Comparison of ENCODE assay signal across 25 mouse cellular contexts in the genomic region with DNA sequence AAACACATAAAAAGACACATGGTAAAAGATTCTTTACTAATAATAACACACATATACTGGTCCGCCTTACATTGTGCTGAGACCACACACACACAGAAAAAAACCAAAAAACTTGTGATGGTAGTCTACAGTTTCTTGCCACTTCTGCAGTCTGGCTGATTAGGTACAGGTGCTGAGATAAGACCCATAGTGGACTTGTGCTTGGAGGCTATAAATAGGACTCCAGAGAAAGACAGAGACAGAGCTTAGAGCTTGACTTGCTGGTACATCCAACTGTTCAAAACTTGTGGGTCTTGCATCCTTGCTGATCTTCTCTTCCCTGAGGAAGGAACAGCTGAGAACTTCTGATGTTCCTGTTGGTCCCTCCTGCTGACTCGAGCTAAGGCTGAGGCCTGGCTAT. TPM values are rescaled to one million over a fixed set of nuclear protein-coding genes. Genes with fewer than 3 reads are reported as not detected.
A peak's percentile ranks its signal among the peaks of the same experiment; 100 is the strongest.
DNase-seq lines count a peak whose midpoint lies in the region; ATAC-seq lines count a peak whose summit lies in the region.
"Had no signal": no experiment of that assay in that cellular context is flagged by ENCODE, and none has a peak within 500 bp of the region (broad histone marks: within the 10 kb centered on the region; RNA-seq: fewer than 3 reads in every experiment).

No protein-coding gene starts in this region.

- intact Hi-C loops in heart, postnatal 14 days (cut with DNase I) = loop anchor here (10.0 kb wide), 1 partner anchor 297 kb away; no protein-coding TSS in a partner anchor

- H3K4me1 ChIP-seq in heart, embryonic 13.5 days = peaks cover 24% of the 10 kb centered on the region
- peaks cover 12% of the 10 kb centered on the region for H3K4me1 ChIP-seq in liver, embryonic 11.5 days (replicated peaks; ENCODE audit: control insufficient read depth, insufficient read depth, low read length)
- peaks cover 47% of the 10 kb centered on the region for H3K4me1 ChIP-seq in liver, embryonic 15.5 days (replicated peaks)

- peak overlapping the region; percentile 91; the same call in 1 of the 2 replicates for H3K9ac ChIP-seq in heart, embryonic 13.5 days
- no peak overlapping the region for H3K9ac ChIP-seq in liver, embryonic 11.5 days (ENCODE audit: low read depth, low read length)
- no peak overlapping the region for H3K9ac ChIP-seq in liver, embryonic 15.5 days

- H3K36me3 ChIP-seq in heart, embryonic 13.5 days = peaks cover 22% of the 10 kb centered on the region
- peaks cover 16% of the 10 kb centered on the region for H3K36me3 ChIP-seq in liver, embryonic 11.5 days (ENCODE audit: control insufficient read depth, insufficient read depth, low read length)
- peaks cover 26% of the 10 kb centered on the region for H3K36me3 ChIP-seq in liver, embryonic 15.5 days (replicated peaks)

- H3K4me2 ChIP-seq in heart, embryonic 13.5 days = peak overlapping the region; percentile 95
- peak overlapping the region; percentile 82 for H3K4me2 ChIP-seq in liver, embryonic 11.5 days
- H3K4me2 ChIP-seq in liver, embryonic 15.5 days = peak overlapping the region; percentile 97

- no peak for DNase-seq in heart, postnatal 14 days
- no peak for DNase-seq in liver, embryonic 11.5 days (ENCODE audit: low spot score)
- no peak for DNase-seq in liver
- DNase-seq in induced T-regulatory cell, adult 2 months (ENCODE audit: low read depth) = peak; percentile 16
- DNase-seq in right cerebral cortex, postnatal 36 days (ENCODE audit: low spot score in 2 of 2) = no peak
- DNase-seq: adrenal gland, adult 8-10 months; B cell, adult 2 months; cerebellum, adult 8-10 months; cerebellum, postnatal 25 days; gastrocnemius, postnatal 25 days; kidney, adult 8-10 months; layer of hippocampus, postnatal 36 days; lung, postnatal 36 days; thymus, postnatal 4 days had no signal

- H3K27me3 ChIP-seq in heart, embryonic 13.5 days (replicated peaks) = peaks cover 7% of the 10 kb centered on the region; the same call in 1 of the 2 replicates
- H3K27me3 ChIP-seq in liver, embryonic 11.5 days (replicated peaks; ENCODE audit: control insufficient read depth, insufficient read depth, low read length) = no peaks in the 10 kb centered on the region
- peaks cover 3% of the 10 kb centered on the region for H3K27me3 ChIP-seq in liver, embryonic 15.5 days

- H3K4me3 ChIP-seq in heart, embryonic 13.5 days = no peak overlapping the region
- H3K4me3 ChIP-seq in liver, embryonic 11.5 days (ENCODE audit: low read depth, low read length) = 0 out of 2 replicates have a peak overlapping the region, but pooled peaks have one; percentile 11
- H3K4me3 ChIP-seq in liver, embryonic 15.5 days (replicated peaks) = no peak overlapping the region
- H3K4me3 ChIP-seq: heart, adult 2 months had no signal

- 60% methylated on average over 2 of the region's 2 CpGs for WGBS in heart, embryonic 13.5 days
- 73% methylated on average over 2 of the region's 2 CpGs for WGBS in liver, embryonic 11.5 days
- 50% methylated on average over 2 of the region's 2 CpGs for WGBS in liver, embryonic 15.5 days (ENCODE audit: insufficient replicate concordance)

- no peak for ATAC-seq in heart, embryonic 13.5 days (ENCODE audit: extremely low read depth, insufficient number of reproducible peaks, low FRiP score, low TSS enrichment)
- 0 out of 2 replicates have a peak, but pooled peaks have one; percentile 11 for ATAC-seq in liver, embryonic 11.5 days (replicated peaks; ENCODE audit: low FRiP score)
- ATAC-seq in liver, embryonic 15.5 days (ENCODE audit: insufficient read depth) = no peak
- ATAC-seq: forebrain, embryonic 14.5 days; hindbrain, embryonic 16.5 days; intestine, embryonic 16.5 days had no signal

- no peak overlapping the region for H3K27ac ChIP-seq in heart, embryonic 13.5 days (replicated peaks)
- H3K27ac ChIP-seq in liver, embryonic 11.5 days (ENCODE audit: low read depth, low read length) = no peak overlapping the region
- no peak overlapping the region for H3K27ac ChIP-seq in liver, embryonic 15.5 days (replicated peaks)
- H3K27ac ChIP-seq: heart, adult 2 months; kidney, postnatal 0 days; midbrain, embryonic 12.5 days; neural tube, embryonic 12.5 days had no signal

- H3K9me3 ChIP-seq in heart, embryonic 13.5 days = no peaks in the 10 kb centered on the region
- H3K9me3 ChIP-seq in liver, embryonic 11.5 days (ENCODE audit: control insufficient read depth, low read length) = no peaks in the 10 kb centered on the region
- H3K9me3 ChIP-seq in liver, embryonic 15.5 days (replicated peaks) = no peaks in the 10 kb centered on the region
- H3K9me3 ChIP-seq: midbrain, embryonic 12.5 days; neural tube, embryonic 12.5 days had no signal

RNA-seq across cellular contexts. Expression of a gene that starts 1.8 kb away (rescaled TPM):
- polyA plus RNA-seq in heart, embryonic 13.5 days (2015; fragmentation: Nextera tagmentation; extraction: Ambion mirVana) = 32.5 and 35.0 TPM in 2 replicates
- total RNA-seq in heart, postnatal 14 days (2021) = 10 to 100 TPM; 20.5 to 24.8 TPM
- 48.7 and 49.0 TPM in 2 replicates for polyA plus RNA-seq in liver, embryonic 11.5 days (2014; fragmentation: Nextera tagmentation; extraction: Ambion mirVana)
- polyA plus RNA-seq in liver, embryonic 15.5 days (2015; fragmentation: Nextera tagmentation; extraction: Ambion mirVana) = 15.4 and 17.6 TPM in 2 replicates

RNA-seq across cellular contexts. Expression of a gene that starts 10.3 kb away (rescaled TPM):
- polyA plus RNA-seq in heart, embryonic 13.5 days (2015; fragmentation: Nextera tagmentation; extraction: Ambion mirVana) = 3,040 and 3,097 TPM in 2 replicates
- total RNA-seq in heart, postnatal 14 days (2021) = 100 to 1,000 TPM; 901 to 988 TPM
- 3,876 and 4,144 TPM in 2 replicates for polyA plus RNA-seq in liver, embryonic 11.5 days (2014; fragmentation: Nextera tagmentation; extraction: Ambion mirVana)
- polyA plus RNA-seq in liver, embryonic 15.5 days (2015; fragmentation: Nextera tagmentation; extraction: Ambion mirVana) = 2,061 and 2,126 TPM in 2 replicates

RNA-seq across cellular contexts. Expression of a gene that starts 15.0 kb away (rescaled TPM):
- polyA plus RNA-seq in heart, embryonic 13.5 days (2015; fragmentation: Nextera tagmentation; extraction: Ambion mirVana) = 0.06 and 0.09 TPM in 2 replicates
- under 1 TPM in 1 of 2 experiments, not detected in 1; 0.07 TPM for total RNA-seq in heart, postnatal 14 days (2021)
- 0.18 and 0.34 TPM in 2 replicates for polyA plus RNA-seq in liver, embryonic 11.5 days (2014; fragmentation: Nextera tagmentation; extraction: Ambion mirVana)
- polyA plus RNA-seq in liver, embryonic 15.5 days (2015; fragmentation: Nextera tagmentation; extraction: Ambion mirVana) = 0.05 TPM in 1 of 2 replicates, not detected in the other
- total RNA-seq: adrenal gland, adult 8-10 months; gastrocnemius, postnatal 25 days; heart, adult 2 months; hematopoietic stem cell, adult 5-6 weeks; megakaryocyte, adult 5-6 weeks had no signal

RNA-seq across cellular contexts. Expression of a gene that starts 33.8 kb away (rescaled TPM):
- 88.5 and 89.0 TPM in 2 replicates for polyA plus RNA-seq in heart, embryonic 13.5 days (2015; fragmentation: Nextera tagmentation; extraction: Ambion mirVana)
- total RNA-seq in heart, postnatal 14 days (2021) = 10 to 100 TPM; 38.8 to 40.1 TPM
- polyA plus RNA-seq in liver, embryonic 11.5 days (2014; fragmentation: Nextera tagmentation; extraction: Ambion mirVana) = 110 and 112 TPM in 2 replicates
- 48.1 and 51.2 TPM in 2 replicates for polyA plus RNA-seq in liver, embryonic 15.5 days (2015; fragmentation: Nextera tagmentation; extraction: Ambion mirVana)

RNA-seq across cellular contexts. Expression of a gene that starts 44.5 kb away (rescaled TPM):
- 1.5 TPM in 2 replicates for polyA plus RNA-seq in heart, embryonic 13.5 days (2015; fragmentation: Nextera tagmentation; extraction: Ambion mirVana)
- 1 to 10 TPM; 3.8 to 4.0 TPM for total RNA-seq in heart, postnatal 14 days (2021)
- 0.47 and 0.73 TPM in 2 replicates for polyA plus RNA-seq in liver, embryonic 11.5 days (2014; fragmentation: Nextera tagmentation; extraction: Ambion mirVana)
- polyA plus RNA-seq in liver, embryonic 15.5 days (2015; fragmentation: Nextera tagmentation; extraction: Ambion mirVana) = 0.25 and 0.38 TPM in 2 replicates
